Mouse (Mus musculus) heart, postnatal 36 days (tissue): ENCODE measurements around the gene Castor2. TPM values are rescaled to one million over a fixed set of nuclear protein-coding genes. Genes with fewer than 3 reads are reported as not detected.

Experiments used
- DNase-seq, 2 experiments: peaks; one replicate each; pipeline ENCODE4 v3.0.0; 2021 to 2022
- intact Hi-C: fragments of 180-260 bp; cut with DNase I; formaldehyde crosslinking; loops from one replicate; pipeline ENCODE4 v1.15.1; 2025
- total RNA-seq, 2 experiments: library from RNA; stranded (reverse); gene quantifications; 2 replicates each; pipeline ENCODE4 v1.2.3; 2021

Castor2 gene
- total RNA-seq, 2 experiments from 2014 or later: 24.9 to 30.9 TPM

DNA sequence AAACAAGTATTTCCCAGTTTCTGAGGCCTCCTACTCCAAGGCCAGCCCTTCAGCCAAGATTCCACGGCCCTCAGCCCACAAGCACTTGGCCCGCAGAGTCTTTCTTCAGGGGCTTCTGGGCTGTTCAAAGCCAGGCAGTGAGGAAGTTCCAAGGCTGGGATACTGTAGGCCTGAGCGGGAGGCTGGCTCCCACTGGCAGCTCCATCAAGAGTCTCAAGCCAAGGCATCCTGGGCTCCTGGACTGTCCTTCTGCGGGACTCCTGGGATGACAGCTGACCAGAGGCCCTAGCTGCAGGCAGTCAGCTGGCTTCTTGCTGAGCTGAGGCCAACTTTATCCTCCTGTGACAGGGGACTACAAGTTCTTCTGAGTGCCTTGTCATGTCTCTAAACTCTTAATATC lies 48.6 kb downstream of the Castor2 start:
- intact Hi-C loops: no loop called here
- DNase-seq: peak; percentile 13 to 22

DNA sequence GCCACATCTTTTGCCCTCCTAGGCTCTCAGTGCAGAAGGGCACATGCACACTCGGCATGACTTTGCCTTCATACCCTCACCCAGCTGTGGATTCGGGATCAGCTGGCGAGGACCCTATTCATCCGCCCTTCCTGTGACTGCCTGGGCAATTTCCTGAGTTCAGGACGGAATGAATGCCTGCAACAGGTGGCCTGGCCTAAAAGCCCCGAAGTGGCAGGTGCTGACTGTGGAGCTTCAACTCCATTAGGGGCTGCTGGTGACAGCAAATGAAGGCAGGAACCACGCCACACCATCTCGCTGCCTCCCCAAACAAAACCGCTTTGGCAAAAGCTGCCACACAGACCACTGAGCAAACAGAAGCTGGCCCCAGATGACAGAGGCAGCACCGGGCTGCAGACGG lies 52.4 kb downstream of the Castor2 start:
- intact Hi-C loops: no loop called here
- no peak for DNase-seq

GRCm38 (mm10) chr5:134155916-134156466 lies 56.5 kb downstream of the Castor2 start:
- intact Hi-C loops: no loop called here
- no peak for DNase-seq

GRCm38 (mm10) chr5:134164688-134165087 lies 65.2 kb downstream of the Castor2 start:
- DNase-seq: no peak
- intact Hi-C loops: no loop called here

- intact Hi-C loops: no loop called here
- DNase-seq: no peak
Observed at GRCm38 (mm10) chr5:134166642-134167041, 67.1 kb downstream of the Castor2 start.

DNA sequence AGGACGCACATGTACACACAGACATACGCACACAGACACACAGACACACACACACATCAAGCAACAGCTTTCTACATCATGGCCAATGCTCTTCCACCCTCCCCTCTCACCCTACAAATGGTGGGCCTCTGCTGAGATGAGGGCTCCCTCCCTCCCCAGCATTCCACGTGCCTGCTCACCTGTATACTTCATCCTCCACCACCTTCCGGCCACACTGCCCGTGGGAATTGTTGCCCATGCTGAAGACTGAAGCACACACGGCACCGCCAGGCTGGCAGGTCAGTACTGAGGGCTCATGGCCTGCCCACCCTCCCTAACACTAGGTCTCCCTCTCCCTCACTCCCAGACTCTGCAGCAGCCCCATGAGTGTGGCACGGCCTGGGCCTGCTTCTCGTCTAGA lies 68.5 kb downstream of the Castor2 start:
- DNase-seq: no peak
- intact Hi-C loops: no loop called here

GRCm38 (mm10) chr5:134169231-134169630 lies 69.7 kb downstream of the Castor2 start:
- no peak for DNase-seq
- intact Hi-C loops: no loop called here

GRCm38 (mm10) chr5:134170167-134170566 lies 70.7 kb downstream of the Castor2 start:
- intact Hi-C loops: no loop called here
- DNase-seq: no peak

DNA sequence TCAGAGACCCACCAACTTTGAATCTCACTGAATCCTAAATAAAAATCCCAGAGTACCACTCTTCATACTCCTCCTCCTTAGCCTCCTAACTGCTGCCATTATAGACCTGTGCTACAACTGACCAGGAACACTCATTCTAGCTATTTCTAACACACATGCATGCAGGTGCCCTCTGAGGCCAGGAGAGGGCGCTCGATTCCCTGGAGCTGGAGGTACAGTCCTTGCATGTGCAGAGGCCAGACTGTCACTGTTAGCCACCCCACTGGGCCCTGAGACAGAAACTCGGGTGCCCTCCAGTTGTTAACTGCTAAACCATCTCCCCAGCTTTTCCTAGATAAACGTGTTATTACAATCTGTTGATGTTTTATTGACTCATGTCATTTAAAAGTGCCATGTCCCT lies 73.7 kb downstream of the Castor2 start:
- no peak for DNase-seq
- intact Hi-C loops: no loop called here

DNA sequence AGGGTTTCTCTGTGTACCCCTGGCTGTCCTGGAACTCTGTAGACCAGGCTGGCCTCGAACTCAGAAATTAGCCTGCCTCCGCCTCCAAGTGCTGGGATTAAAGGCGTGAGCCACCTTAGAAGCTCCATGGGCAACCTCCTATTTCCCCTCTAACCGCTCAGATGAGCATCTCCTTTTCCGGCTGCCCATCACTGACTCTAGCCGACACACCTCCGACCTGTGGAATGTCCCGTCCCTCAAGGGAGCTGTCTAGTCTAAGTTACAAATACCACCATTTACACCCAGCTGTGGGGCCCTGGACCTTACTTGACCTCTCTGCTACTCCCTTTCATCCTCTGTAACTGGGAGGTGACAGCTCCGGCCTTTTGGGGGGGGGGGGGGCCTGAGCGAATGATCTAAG lies 76.2 kb downstream of the Castor2 start:
- intact Hi-C loops: no loop called here

DNA sequence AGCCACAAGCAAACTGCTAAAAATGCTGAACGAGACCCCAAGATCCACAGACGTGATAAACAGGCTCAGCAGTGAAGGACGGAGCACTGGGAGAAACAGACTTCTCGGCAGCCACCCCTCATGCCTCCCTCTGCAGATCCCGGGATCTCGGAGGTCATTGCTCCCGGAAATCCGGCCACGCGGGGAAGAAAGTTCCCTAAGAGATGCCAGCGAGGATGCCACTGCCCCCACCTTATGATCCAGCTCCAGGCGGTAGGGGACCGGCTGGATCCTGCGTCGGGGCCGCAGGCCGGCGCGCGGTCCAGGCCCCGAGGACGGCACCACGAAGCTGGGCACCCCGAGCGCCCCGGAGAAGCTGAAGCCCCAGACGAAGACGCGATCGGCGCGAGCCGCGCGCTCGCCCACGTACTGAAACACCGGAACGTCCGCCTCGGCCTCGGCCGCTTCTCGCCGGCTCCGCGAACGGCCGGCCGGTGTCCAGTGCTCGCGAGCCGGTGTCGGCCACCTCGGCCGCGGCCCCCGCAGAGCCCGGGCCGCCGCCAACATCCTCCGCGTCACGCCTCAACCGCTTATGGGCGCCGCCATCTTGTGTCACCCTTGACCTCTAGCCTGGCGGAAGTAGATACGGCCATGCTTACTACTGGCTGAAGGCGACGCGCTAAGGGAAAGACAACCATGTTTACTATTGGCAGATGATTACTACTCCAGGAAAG lies 76.8 kb downstream of the Castor2 start, which contains the start of gene Rcc1l:
TSS of gene Rcc1l (minus strand) at position 606 of the 713 bp plus-strand sequence.
- DNase-seq: peak; percentile 81 to 84
- intact Hi-C loops: no loop called here

More for the DNA sequence above, 76.2 kb downstream of the Castor2 start:
- DNase-seq: no peak

DNA sequence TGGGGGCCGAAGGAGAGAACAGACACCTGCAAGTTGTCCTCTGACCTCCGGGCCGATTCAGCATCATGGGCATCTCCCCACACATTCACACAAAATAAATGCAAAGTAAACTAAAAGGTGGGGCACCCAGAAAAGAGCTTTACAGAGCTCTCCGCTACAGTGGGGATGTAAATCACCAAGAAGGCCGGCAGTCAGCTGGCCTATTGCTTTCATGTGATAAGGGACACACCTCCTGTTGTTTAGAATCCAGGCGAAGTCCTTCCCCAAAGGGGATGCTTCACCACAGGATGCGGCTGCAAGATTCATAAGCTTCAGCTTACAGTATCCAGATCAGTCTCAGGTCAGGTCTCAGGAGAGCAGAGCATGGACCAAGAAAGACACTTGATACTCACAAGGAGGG lies 79.0 kb downstream of the Castor2 start:
- intact Hi-C loops: no loop called here
- DNase-seq: no peak

DNA sequence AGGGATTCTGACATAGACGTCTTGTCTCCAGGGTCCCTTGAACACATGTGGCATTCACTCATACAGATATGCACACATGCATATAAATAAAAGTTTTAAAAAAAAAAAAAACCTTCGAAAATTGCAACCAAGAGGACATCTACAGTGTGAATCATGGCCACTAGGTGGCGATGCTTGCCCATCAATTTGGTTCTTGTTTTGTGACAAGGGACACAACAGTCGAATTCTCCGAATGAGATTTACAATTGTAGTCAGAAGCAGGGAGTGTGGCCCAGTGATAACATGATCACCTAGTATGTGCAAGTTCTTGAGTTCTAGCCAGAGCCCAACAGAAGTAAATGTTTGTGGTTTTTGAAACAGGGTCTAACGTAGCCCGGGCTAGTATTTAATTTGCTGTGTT lies 80.4 kb downstream of the Castor2 start:
- peak; percentile 82 to 85 for DNase-seq
- intact Hi-C loops: loop anchor here (2.0 to 10.0 kb wide), 3 partner anchors 135 to 305 kb away; partner anchors contain the start of gene Gtf2i

DNA sequence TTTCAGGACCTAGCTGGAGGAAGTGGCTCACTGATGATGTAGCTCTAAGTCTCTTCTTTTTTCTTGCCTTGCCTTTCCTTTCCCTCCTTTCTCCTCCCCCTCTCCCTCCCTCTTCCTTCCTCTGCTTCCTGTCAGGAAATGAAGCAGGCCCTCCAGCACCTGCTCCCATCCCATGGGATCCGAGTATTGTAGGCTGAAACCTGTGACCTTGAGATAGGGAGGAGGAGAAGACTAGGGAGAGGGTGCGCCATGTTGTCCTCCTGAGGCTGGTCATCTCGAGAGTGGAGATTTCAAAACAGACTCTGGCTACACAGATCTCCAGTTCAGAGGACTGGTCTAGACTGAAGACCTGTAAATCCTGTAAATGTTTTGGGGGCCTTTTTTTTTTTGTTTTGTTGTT lies 82.7 kb downstream of the Castor2 start:
- no peak for DNase-seq
- intact Hi-C loops: loop anchor here (10.0 kb wide), 1 partner anchor 133 kb away; the partner anchor contains the start of gene Gtf2i

- intact Hi-C loops: loop anchor here (10.0 kb wide), 1 partner anchor 132 kb away; the partner anchor contains the start of gene Gtf2i
- DNase-seq: peak; percentile 23 to 34
Observed at GRCm38 (mm10) chr5:134182735-134183134, 83.2 kb downstream of the Castor2 start.

- peak in 1 of 2 experiments; percentile 25 for DNase-seq
- intact Hi-C loops: loop anchor here (10.0 kb wide), 1 partner anchor 132 kb away; the partner anchor contains the start of gene Gtf2i
Observed at GRCm38 (mm10) chr5:134183162-134183561, 83.7 kb downstream of the Castor2 start.

DNA sequence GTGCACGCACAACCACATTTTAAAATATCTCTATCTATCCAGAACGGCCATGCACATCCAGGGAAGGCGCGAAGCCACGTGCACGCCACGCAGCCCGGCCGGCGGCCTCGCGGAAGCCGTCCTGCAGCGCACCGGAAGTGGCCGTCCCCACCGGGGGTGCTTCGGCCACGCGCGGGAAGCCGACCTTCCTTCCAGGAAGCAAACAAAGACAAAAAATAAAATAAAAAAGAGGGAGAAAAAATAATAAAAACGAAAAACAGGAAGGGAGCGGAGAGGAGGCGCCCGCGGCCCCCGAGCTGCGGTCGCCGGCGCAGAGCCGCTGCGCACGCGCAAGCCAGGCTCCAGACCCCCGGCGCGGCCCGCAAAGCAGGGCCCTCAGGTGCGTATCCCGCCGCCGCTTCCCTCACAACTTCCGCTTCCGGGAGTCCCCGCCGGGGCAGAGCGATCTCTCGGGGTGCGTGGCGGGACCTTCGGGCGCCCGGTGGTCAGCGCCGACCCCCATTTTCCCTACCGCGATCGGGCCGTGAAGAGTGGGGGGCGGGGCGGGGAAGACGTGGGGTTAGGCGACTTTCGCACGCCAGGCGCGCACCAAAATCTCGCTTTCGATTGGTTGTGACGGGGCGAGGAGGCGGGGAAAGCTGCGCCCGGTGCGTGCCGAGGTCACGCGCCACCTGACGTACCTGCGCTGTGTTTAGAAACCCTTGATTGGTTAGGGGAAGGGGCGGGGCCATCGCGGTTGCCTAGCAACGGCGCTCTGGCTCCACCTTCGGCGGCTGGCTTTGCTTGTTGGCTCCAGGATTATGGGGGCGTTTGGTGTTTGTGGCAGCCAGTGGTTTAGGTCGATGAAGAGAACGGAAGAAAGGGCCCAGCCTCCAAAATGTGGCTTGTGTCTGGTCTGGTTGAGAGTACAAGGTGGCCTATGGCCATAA lies 84.6 kb downstream of the Castor2 start, which contains the start of gene Gtf2ird2:
TSS of gene Gtf2ird2 (plus strand) at position 140 of the 929 bp plus-strand sequence.
- peak; percentile 96 to 99 for DNase-seq
- intact Hi-C loops: loop anchor here (10.0 kb wide), 1 partner anchor 131 kb away; the partner anchor contains the start of gene Gtf2i

GRCm38 (mm10) chr5:134186059-134186458 lies 86.5 kb downstream of the Castor2 start:
- no peak for DNase-seq
- intact Hi-C loops: loop anchor here (10.0 kb wide), 1 partner anchor 129 kb away; the partner anchor contains the start of gene Gtf2i

DNA sequence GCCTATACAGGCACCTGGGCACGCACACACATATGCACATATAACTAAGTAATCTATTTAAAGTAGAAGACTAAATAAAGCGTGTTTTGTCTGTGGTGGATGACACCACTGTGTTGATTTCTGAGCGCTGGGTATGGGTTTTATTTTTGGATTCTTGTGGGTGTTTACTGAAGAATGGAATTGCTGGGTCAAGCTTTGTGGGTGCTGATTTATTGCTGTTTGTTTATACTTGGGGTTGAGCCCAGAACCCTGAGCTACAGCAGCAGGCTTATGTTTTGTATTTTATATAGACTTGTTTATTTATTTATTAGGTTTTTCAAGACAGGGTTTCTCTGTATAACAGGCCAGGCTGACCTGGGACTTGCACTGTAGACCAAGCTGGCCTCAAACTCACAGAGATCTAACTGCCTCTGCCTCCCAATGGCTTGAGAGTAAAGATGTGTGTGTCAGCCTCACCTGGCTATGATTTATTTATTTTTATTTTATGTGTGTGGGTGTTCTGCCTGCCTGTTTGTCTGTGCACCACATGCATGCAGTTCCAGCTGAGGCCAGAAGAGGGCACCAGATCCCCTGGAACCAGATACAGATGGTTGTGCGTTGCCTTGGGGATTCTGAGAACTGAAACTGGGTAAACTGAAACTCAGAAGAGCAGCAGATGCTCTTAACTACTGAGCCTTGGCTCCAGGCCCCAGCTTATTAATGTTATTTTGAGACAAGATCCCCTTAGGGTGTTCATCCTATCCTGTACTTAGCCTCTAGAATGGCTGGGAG lies 87.6 kb downstream of the Castor2 start:
- peak; percentile 41 to 67 for DNase-seq
- intact Hi-C loops: loop anchor here (10.0 kb wide), 1 partner anchor 128 kb away; the partner anchor contains the start of gene Gtf2i

DNA sequence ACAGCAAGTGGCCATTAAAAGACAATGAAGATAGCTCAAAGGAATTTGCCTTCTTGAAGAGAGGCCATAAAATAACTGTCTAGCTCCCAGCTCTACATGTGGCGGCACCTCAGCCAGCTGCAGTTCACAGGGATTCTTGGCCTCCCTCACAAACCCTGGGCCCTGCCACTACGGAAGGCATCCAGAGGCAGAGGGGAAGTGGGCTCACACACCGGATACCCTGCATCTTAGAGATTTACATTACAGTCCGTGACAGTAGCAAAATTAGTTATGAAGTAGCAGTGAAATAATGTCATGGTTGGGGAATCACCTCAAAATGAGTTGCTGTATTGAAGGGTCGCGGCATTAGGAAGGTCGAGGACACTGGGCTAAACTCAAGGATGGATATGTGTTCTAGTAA lies 89.1 kb downstream of the Castor2 start:
- DNase-seq: no peak
- intact Hi-C loops: loop anchor here (2.0 to 10.0 kb wide), 2 partner anchors 40 to 126 kb away; partner anchors contain the start of genes Gtf2i and Ncf1
